Mouse (Mus musculus) testis, adult 2 months (tissue): ENCODE data around the gene Elfn2.

Source experiments
- CTCF ChIP-seq: fragments of 200-500 bp; IDR thresholded peaks from 2 replicates; pipeline ENCODE4 v1.5.1; 2012; ENCODE audit warnings: low read depth, mild to moderate bottlenecking, inconsistent platforms, low read length, moderate library complexity; ENCODE audit not compliant: control insufficient read depth, insufficient read depth, insufficient replicate concordance
- POLR2A ChIP-seq: fragments of 200-500 bp; IDR thresholded peaks from 2 replicates; pipeline ENCODE4 v1.6.1; 2012; ENCODE audit warnings: low read depth, mild to moderate bottlenecking, inconsistent platforms, low read length, moderate library complexity; ENCODE audit not compliant: control insufficient read depth

- no peak for TF ChIP-seq CTCF
- peak; percentile 91; the same call in 1 of the 2 replicates for TF ChIP-seq POLR2A
Observed at GRCm38 (mm10) chr15:78670341-78670740, 48.2 kb downstream of the Elfn2 start.
